Mouse (Mus musculus) testis, adult 2 months (tissue): Measurements from ENCODE around the gene Rab37.

Experiments
- CTCF ChIP-seq: fragments of 200-500 bp; IDR thresholded peaks from 2 replicates; pipeline ENCODE4 v1.5.1; 2012; ENCODE audit warnings: low read depth, mild to moderate bottlenecking, inconsistent platforms, low read length, moderate library complexity; ENCODE audit not compliant: control insufficient read depth, insufficient read depth, insufficient replicate concordance
- POLR2A ChIP-seq: fragments of 200-500 bp; IDR thresholded peaks from 2 replicates; pipeline ENCODE4 v1.6.1; 2012; ENCODE audit warnings: low read depth, mild to moderate bottlenecking, inconsistent platforms, low read length, moderate library complexity; ENCODE audit not compliant: control insufficient read depth

- TF ChIP-seq POLR2A (no peak), CTCF (no peak)
These were observed 12.6 kb upstream of the Rab37 start for GRCm38 (mm10) chr11:115078680-115079079.
